Mouse (Mus musculus) heart, embryonic 15.5 days (tissue): Measurements from ENCODE around the gene Pros1. TPM values are rescaled to one million over a fixed set of nuclear protein-coding genes. Genes with fewer than 3 reads are reported as not detected.

ENCODE experiments used
- ATAC-seq: fragments of 200-750 bp; cut with Nextera tagmentation; replicated peaks from 2 replicates; pipeline ENCODE4 v1.8.0; 2017; ENCODE audit warnings: low read depth, moderate TSS enrichment; ENCODE audit not compliant: insufficient number of reproducible peaks, insufficient read depth, low FRiP score
- H3K27ac ChIP-seq: fragments of 300-500 bp; sonication (generic); 2 replicates; pipeline ENCODE4 v1.5.1; 2015; ENCODE audit warnings: mild to moderate bottlenecking, inconsistent platforms
- H3K27me3 ChIP-seq: fragments of 300-500 bp; sonication (generic); 2 replicates; pipeline ENCODE4 v1.6.1; 2015; ENCODE audit warnings: inconsistent platforms
- H3K36me3 ChIP-seq: fragments of 300-500 bp; sonication (generic); 2 replicates; pipeline ENCODE4 v1.6.1; 2015; ENCODE audit warnings: mild to moderate bottlenecking, inconsistent platforms
- H3K4me1 ChIP-seq: fragments of 300-500 bp; sonication (generic); replicated peaks from 2 replicates; pipeline ENCODE4 v1.6.1; 2015; ENCODE audit warnings: inconsistent platforms
- H3K4me2 ChIP-seq: fragments of 300-500 bp; sonication (generic); 2 replicates; pipeline ENCODE4 v1.6.1; 2015; ENCODE audit warnings: inconsistent platforms, mild to moderate bottlenecking, moderate library complexity
- H3K4me3 ChIP-seq: fragments of 300-500 bp; sonication (generic); 2 replicates; pipeline ENCODE4 v1.5.1; 2015; ENCODE audit warnings: mild to moderate bottlenecking, inconsistent platforms
- H3K9ac ChIP-seq: fragments of 300-500 bp; sonication (generic); 2 replicates; pipeline ENCODE4 v1.6.1; 2015; ENCODE audit warnings: mild to moderate bottlenecking, inconsistent platforms
- H3K9me3 ChIP-seq: fragments of 300-500 bp; sonication (generic); replicated peaks from 2 replicates; pipeline ENCODE4 v1.6.1; 2016; ENCODE audit warnings: inconsistent platforms
- WGBS: fragments of 180-500 bp; shearing (Covaris S2); methylation state at CpG from one replicate; pipeline ENCODE4 v1.1.7; 2015; ENCODE audit warnings: mixed read lengths; 5-methylcytosine and 5-hydroxymethylcytosine counted together
- microRNA-seq: library from miRNA; unstranded; fragments of <30 nt; microRNA quantifications from one replicate; pipeline ENCODE4, GENCODE M21; 2016
- polyA plus RNA-seq: library from polyadenylated mRNA; unstranded; fragments of >200 nt; fragmentation: Nextera tagmentation; extraction: Ambion mirVana; gene quantifications from 2 replicates; pipeline ENCODE4 v1.2.1, GENCODE M21; 2015

Pros1 gene
- polyA plus RNA-seq, 1 experiment from 2014 or later: 18.2 TPM

GRCm38 (mm10) chr16:62941763-62942162 is 87.7 kb downstream of the Pros1 start:
- Histone ChIP-seq H3K4me3 (no peak overlapping the region), H3K36me3 (no peaks in the 10 kb centered on the region), H3K27ac (no peak overlapping the region), H3K27me3 (no peaks in the 10 kb centered on the region), H3K9me3 (no peaks in the 10 kb centered on the region), H3K4me1 (no peaks in the 10 kb centered on the region), H3K4me2 (no peak overlapping the region), H3K9ac (no peak overlapping the region)
- WGBS: 57% methylated on average over 10 of the region's 10 CpGs
- ATAC-seq: no peak

GRCm38 (mm10) chr16:62942418-62943410 is 88.6 kb downstream of the Pros1 start:
- ATAC-seq: no peak
- no peak overlapping the region for H3K27ac ChIP-seq
- H3K4me1 ChIP-seq: no peaks in the 10 kb centered on the region
- H3K9ac ChIP-seq: no peak overlapping the region
- H3K4me3 ChIP-seq: no peak overlapping the region
- H3K27me3 ChIP-seq: no peaks in the 10 kb centered on the region
- H3K4me2 ChIP-seq: no peak overlapping the region
- WGBS: 73% methylated on average over 16 of the region's 16 CpGs
- H3K36me3 ChIP-seq: no peaks in the 10 kb centered on the region
- no peaks in the 10 kb centered on the region for H3K9me3 ChIP-seq

GRCm38 (mm10) chr16:62958485-62958884 is 104.4 kb downstream of the Pros1 start:
- no peaks in the 10 kb centered on the region for H3K9me3 ChIP-seq
- H3K4me1 ChIP-seq: no peaks in the 10 kb centered on the region
- WGBS: 76% methylated on average over 4 of the region's 4 CpGs
- H3K4me2 ChIP-seq: no peak overlapping the region
- no peak for ATAC-seq
- no peak overlapping the region for H3K9ac ChIP-seq
- H3K27ac ChIP-seq: no peak overlapping the region
- no peak overlapping the region for H3K4me3 ChIP-seq
- no peaks in the 10 kb centered on the region for H3K27me3 ChIP-seq
- no peaks in the 10 kb centered on the region for H3K36me3 ChIP-seq

- no peaks in the 10 kb centered on the region for H3K9me3 ChIP-seq
- no peak overlapping the region for H3K4me3 ChIP-seq
- no peak overlapping the region for H3K4me2 ChIP-seq
- ATAC-seq: no peak
- no peak overlapping the region for H3K9ac ChIP-seq
- no peak overlapping the region for H3K27ac ChIP-seq
- no peaks in the 10 kb centered on the region for H3K4me1 ChIP-seq
- 73% methylated on average over 6 of the region's 6 CpGs for whole genome bisulfite sequencing
- no peaks in the 10 kb centered on the region for H3K36me3 ChIP-seq
- no peaks in the 10 kb centered on the region for H3K27me3 ChIP-seq
Measured at GRCm38 (mm10) chr16:62964361-62964763, 110.3 kb downstream of the Pros1 start.

DNA sequence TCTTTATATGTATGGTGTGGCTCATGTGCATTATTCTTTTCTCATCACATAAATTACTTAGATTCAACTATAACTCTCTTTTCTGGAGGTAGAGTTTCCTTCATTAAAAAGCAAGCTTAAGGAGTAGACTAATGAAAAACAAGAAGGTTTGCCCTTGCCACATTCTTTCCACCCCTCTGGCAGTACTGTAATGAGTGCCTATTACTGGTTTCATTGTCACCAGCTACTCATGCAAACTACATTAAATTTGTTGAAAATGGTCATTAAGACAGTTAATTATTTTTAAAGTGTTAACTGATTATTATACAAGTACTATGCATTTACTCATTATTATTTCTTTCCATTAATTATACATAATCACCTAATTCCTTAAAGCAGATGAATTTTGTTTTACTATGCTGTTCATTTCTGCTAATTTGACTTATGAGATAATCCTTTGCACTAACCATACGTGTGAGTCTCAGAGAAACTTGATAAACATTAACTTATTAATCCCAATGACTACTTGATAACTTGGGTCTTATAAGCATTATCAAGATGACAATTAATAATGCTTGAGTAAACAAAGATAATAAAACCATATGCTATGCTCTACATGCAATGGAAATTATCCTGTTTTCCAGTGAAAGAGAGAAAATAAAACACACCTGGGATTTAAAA is 117.7 kb downstream of the Pros1 start:
- Histone ChIP-seq H3K27ac (no peak overlapping the region), H3K27me3 (no peaks in the 10 kb centered on the region), H3K4me3 (no peak overlapping the region), H3K4me1 (no peaks in the 10 kb centered on the region), H3K9ac (no peak overlapping the region), H3K4me2 (no peak overlapping the region), H3K9me3 (no peaks in the 10 kb centered on the region), H3K36me3 (no peaks in the 10 kb centered on the region)
- no peak for ATAC-seq
- 50% methylated on average over 1 of the region's 1 CpGs for WGBS

DNA sequence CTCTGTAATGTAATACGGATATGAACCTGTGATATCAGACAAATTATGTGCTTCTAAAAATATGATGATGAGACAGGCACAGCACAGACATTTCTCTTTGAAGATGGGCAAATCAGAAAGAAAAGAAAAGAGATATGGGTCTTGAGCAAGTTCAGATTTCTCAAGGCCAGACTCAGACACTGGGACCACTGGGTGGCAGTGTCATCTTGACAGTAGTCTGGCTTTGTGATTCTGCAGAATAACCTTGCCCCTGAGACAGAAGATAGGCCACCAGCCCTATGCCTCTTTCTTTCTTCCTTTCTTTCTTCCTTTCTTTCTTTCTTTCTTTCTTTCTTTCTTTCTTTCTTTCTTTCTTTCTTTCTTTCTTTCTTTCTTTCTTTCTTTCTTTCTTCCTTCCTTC is 120.8 kb downstream of the Pros1 start:
- ATAC-seq: no peak
- Histone ChIP-seq H3K27ac (no peak overlapping the region), H3K9me3 (no peaks in the 10 kb centered on the region), H3K4me1 (no peaks in the 10 kb centered on the region), H3K4me2 (no peak overlapping the region), H3K27me3 (no peaks in the 10 kb centered on the region), H3K9ac (no peak overlapping the region), H3K36me3 (no peaks in the 10 kb centered on the region), H3K4me3 (no peak overlapping the region)
- 63% methylated on average over 1 of the region's 1 CpGs for WGBS

Small RNA genes lying within 50 kb of the gene (microRNA-seq; reads per million reads assigned to microRNA genes)
- not detected for gene Gm25986

Other genes starting within 250 kb of the Pros1 start
- 5.2 and 5.9 TPM in 2 replicates for gene Nsun3, start 67.5 kb upstream of the Pros1 start, polyA plus RNA-seq
- 0.31 and 0.48 TPM in 2 replicates for gene Stx19, start 39.6 kb upstream of the Pros1 start, polyA plus RNA-seq
- gene Arl13b, start 7.3 kb upstream of the Pros1 start, polyA plus RNA-seq: 10.8 and 11.8 TPM in 2 replicates